Mouse (Mus musculus): ENCODE data around the gene Ccdc187.

GRCm38 (mm10) chr2:26305555-26305954 lies 11.2 kb upstream of the Ccdc187 start:
- TF ChIP-seq POLR2A (IDR thresholded peaks at IDR 0.05; ENCODE audit: low read depth, low read length) (no peak), CTCF (IDR thresholded peaks at IDR 0.05; ENCODE audit: extremely low read depth, insufficient read length, insufficient replicate concordance, low read depth, low read length) (no peak)

Measured in small intestine, adult 2 months (tissue).